Mouse (Mus musculus) CH12.LX (cell line): ENCODE measurements around the gene Tjp3.

ENCODE experiments used
- CHD1 ChIP-seq: IDR thresholded peaks from 2 replicates; pipeline ENCODE4 v1.6.1; 2012; ENCODE audit warnings: low read depth, low read length, improper control_type of control experiment, inconsistent platforms
- CTCF ChIP-seq, 2 experiments: IDR thresholded peaks in 1 of 2; conservative IDR thresholded peaks in 1 of 2; 2 replicates each; pipeline ENCODE4 v1.5.1; 2011 to 2012; ENCODE audit warnings: low read depth in 2 of 2, low read length in 2 of 2, improper control_type of control experiment in 1 of 2, inconsistent platforms in 1 of 2, mild to moderate bottlenecking in 1 of 2, moderate library complexity in 1 of 2
- JUN ChIP-seq: IDR thresholded peaks from 2 replicates; pipeline ENCODE4 v1.6.1; 2011; ENCODE audit warnings: low read depth, mild to moderate bottlenecking, low read length, improper control_type of control experiment, moderate library complexity; ENCODE audit not compliant: insufficient read depth
- POLR2A ChIP-seq: IDR thresholded peaks from 2 replicates; pipeline ENCODE4 v1.6.1; 2011; ENCODE audit warnings: low read depth, mild to moderate bottlenecking, improper control_type of control experiment, low read length
- TCF12 ChIP-seq: IDR thresholded peaks from 2 replicates; pipeline ENCODE4 v1.6.1; 2014; ENCODE audit warnings: low read depth, mild to moderate bottlenecking, inconsistent platforms, low read length, improper control_type of control experiment
- USF2 ChIP-seq: conservative IDR thresholded peaks from 2 replicates; pipeline ENCODE4 v1.6.1; 2011; ENCODE audit warnings: low read depth, low read length, improper control_type of control experiment

- TF ChIP-seq CTCF (conservative IDR thresholded peaks at IDR 0.05 in 1 of 2, IDR thresholded peaks at IDR 0.05 in 1 of 2; ENCODE audit: low read depth in 2 of 2, low read length in 2 of 2) (peak in 1 of 2 experiments; percentile 31; a peak in 1 of 4 replicates), POLR2A (peak; percentile 89), USF2 (no peak), JUN (no peak), TCF12 (peak; percentile 85), CHD1 (no peak)
Observed at GRCm38 (mm10) chr10:81320550-81321347, 29.4 kb upstream of the Tjp3 start, which contains the start of gene Cactin.
